Mouse (Mus musculus): Measurements from ENCODE around the gene Kansl1.
A peak's percentile ranks its signal among the peaks of the same experiment; 100 is the strongest.

Gene Kansl1

DNA sequence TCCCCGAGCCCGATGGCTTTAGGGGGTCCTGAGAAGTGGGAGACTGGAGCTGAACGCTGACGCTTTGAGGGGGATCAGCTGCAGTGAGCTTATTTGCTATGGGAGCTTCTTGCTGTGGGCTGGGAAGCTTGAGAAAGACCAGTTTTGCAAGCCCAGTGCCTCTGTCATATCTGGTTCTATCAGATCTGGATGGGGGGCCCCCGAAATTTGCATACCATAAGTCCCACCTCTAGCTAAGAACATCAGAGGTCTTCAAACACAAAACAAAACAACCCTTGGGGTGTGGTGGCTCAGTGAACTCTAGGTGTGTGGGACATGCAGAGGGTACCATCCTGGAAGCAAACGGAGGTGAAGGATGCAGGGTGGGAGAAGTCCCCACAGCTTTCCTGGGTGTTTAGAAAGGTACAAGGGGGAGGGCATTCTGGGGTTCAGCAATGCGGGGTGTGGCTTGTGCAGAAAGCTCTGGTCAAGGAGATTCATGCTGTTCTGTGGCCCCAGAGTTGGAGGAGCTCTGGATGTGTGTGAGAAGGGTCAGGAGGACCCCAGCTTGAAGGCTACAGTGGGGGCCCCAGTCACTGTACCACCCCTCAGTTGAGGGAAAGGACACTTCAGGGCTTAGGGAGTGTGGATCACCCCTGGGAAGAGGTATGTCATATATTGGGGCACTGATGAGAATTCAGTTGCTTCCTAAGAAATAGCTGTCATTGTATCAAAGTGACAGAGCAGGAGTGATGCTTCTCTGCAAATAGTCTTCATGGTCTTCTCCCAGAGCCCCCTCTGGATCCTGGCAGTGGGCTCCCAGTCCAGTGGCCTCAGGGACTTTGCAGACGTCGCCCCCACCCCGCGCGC lies 159.1 kb downstream of the Kansl1 start:
- no peak for DNase-seq (ENCODE audit: low spot score in 2 of 2)

GRCm38 (mm10) chr11:104307136-104307535 lies 161.5 kb downstream of the Kansl1 start:
- no peak for DNase-seq (ENCODE audit: low spot score in 2 of 2)

DNA sequence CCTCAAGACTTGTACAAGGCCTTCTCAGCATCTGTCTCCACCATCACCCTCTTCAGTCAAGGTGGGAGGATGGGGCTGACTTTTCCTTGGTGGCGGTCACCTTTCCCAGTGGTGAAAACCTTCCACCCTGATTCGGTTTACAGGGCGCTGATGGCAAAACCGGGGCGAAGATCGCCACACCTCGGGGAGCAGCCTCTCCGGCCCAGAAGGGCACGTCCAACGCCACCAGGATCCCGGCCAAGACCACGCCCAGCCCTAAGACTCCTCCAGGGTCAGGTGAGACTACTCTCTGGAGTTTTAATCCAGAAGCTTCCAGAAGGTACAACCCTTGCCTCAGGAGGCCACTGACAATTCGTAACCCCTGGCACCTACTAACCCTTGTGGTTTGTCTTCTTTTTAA lies 162.2 kb downstream of the Kansl1 start:
- no peak for DNase-seq (ENCODE audit: low spot score in 2 of 2)

DNA sequence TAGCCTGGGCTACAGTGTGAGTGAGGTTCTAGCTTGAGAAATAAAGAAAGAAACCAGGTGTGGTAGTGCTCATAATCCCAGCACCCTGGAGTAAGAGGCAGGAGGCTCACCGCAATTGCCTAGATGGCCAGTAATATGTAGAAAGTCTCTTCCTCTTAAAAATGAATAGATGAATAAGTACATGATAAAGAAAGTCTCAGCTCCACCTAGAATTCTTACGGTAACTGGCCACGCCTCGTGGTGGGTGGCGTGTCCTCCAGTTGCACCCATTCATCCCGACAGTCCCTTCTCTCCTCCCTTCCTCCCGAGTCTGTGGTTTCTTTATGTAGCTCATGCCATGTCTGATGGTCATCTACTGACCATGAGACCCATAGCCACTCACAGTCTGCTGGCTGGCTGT lies 162.9 kb downstream of the Kansl1 start:
- no peak for DNase-seq (ENCODE audit: low spot score in 2 of 2)

DNA sequence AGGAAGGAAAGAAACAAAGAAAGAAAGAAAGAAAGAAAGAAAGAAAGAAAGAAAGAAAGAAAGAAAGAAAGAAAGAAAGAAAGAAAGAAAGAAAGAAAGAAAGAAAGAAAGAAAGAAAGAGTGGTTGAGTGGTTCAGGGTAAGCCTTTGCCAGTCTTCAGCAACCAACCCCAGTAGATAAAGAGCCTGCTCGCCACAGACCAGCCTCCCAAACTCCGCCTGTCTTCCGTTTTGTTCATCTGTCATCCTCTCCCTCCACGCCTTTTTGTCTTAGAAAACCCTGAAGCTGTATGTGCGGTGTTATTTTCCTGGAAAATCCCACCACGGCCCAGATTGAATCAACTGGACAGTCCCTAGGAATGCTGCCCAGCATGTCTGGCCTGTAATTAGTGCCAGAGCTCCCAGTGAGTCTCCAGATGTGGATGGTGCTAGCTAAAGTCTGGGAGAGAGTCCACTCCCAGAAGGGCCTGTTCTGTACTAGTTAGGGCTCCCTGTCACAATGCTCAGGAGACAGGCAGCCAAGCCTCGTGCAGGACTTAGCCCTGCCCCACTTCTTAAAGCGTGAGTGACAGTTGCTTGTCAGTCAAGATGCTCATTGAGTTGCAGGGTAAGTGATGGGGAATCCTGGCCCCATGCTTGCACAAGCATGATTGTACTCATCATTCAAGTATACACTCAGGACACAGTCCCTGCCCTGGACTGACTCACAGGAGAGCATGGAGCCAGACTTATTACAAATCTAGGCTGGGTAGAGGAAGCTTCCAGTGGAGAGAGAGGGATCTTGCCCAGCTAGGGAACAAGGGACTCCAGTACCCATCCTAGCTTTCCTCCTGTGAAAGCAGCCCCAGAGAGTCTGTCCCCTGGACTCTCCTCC lies 165.3 kb downstream of the Kansl1 start:
- no peak for DNase-seq (ENCODE audit: low spot score in 2 of 2)

DNA sequence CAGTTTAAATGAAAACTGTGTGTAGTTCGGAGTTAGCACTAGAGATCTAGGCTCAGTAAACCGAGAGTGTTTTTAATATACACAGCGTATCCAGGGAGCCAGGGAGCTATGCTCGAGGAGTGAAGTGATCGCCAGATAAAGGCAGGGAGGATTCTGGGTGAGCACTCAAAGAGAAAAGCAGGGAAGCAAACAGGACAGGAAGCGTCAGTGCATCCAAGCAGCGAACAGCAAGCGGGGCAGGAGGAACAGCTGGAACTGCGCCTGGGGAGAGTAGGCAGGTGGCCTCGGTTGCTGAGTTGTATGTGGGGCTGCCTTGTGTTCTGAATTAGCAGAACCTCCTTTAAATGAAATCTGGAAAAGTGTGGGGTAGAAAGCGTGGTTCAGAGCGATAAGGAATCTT lies 166.0 kb downstream of the Kansl1 start:
- peak in 1 of 2 experiments; percentile 49 for DNase-seq (ENCODE audit: low spot score in 2 of 2)

DNA sequence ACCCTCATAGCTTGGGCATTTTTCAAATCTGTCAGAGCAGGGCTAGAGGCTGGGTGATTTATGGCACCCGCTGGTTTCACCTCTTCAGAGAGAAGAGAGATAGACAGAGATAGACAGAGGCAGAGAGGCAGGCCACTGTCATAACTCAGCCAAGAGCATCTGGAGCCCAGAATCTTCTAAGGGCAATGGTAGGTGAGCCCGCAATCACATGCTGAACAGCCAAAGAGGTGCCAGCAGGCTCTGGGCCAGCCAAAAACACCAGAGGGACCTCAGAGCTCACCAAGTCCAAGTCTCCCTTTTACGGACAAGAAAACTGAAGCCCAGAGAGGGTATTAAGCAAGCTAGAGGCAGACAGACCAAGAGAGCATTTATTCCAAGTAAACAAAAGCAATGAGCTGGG lies 171.0 kb downstream of the Kansl1 start:
- no peak for DNase-seq (ENCODE audit: low spot score in 2 of 2)

DNA sequence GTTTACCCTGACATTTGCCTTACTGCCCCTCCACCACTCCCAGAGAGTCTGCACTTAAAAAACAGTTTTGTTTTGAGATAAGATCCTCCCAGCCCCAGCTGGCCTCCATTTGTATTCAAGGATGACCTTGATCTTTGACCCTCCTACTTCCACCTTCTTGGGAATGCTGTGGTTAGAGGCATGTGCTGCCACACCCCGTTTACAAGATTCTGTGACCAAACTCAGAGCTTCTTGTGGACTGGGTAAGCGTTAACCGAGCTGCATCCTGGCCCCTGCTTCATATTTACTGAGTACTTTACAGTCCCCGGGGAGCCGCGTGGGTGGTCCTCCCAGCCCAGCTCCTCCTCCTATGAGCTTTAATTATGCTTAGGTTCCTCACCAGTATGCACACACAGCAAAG lies 173.0 kb downstream of the Kansl1 start:
- DNase-seq (ENCODE audit: low spot score in 2 of 2): no peak

- DNase-seq (ENCODE audit: low spot score in 2 of 2): no peak
These were observed 173.5 kb downstream of the Kansl1 start for GRCm38 (mm10) chr11:104295145-104295544.

DNA sequence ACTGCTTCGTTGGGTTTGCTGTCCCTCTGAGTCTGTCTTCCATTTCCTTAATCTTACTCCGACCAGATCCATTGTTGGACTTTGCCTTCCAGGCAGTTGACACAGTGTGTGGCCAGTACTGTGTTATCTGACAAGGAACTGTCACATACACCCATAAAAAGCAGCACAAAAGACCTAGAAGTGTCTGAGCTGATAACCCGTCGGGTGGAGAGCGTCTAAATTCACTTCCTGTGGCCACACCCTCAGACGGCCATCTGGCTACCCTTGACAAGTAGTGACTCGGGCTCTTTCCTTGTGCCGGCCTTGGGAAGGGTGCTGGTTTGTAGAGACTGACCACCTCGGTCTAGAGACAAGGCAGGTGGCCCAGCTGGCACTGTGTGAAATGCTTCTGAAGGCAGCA lies 175.4 kb downstream of the Kansl1 start:
- no peak for DNase-seq (ENCODE audit: low spot score in 2 of 2)

DNA sequence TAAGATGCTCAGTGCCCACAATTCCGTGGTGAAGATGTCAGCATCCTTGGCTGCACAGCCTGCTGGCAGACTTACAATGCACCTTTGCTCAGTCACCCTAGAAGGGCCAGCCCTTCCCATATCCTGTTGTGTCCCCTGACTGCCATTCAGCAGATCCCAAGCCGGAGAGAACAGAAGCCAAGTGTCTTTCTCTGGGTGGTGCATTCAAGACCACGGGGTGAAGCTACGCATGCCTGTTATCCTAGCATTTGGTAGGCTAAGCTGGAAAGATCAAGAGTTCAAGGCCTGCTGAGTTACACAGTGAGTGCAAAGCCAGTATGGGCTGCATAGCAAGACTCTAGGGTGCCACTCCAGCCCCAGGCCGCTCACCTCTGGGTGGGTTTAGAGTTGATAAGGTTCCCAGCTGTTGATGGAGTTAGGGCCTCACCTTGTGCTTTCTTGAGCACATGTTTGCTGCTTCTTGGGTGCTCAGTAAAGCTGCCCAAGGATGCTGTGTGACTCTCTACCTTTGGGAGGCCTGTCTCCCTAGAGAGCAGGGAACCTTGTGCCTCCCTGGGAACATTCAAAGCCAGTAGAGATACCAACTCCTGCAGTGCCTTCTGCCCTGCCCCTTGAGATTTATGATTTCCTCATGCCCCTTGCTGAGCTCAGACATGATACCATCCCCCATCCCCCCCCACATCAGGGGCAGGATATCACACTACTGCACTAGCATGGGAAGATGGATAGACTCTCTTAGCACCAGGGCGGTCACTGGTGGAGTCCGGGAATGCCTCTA lies 176.0 kb downstream of the Kansl1 start:
- no peak for DNase-seq (ENCODE audit: low spot score in 2 of 2)

DNA sequence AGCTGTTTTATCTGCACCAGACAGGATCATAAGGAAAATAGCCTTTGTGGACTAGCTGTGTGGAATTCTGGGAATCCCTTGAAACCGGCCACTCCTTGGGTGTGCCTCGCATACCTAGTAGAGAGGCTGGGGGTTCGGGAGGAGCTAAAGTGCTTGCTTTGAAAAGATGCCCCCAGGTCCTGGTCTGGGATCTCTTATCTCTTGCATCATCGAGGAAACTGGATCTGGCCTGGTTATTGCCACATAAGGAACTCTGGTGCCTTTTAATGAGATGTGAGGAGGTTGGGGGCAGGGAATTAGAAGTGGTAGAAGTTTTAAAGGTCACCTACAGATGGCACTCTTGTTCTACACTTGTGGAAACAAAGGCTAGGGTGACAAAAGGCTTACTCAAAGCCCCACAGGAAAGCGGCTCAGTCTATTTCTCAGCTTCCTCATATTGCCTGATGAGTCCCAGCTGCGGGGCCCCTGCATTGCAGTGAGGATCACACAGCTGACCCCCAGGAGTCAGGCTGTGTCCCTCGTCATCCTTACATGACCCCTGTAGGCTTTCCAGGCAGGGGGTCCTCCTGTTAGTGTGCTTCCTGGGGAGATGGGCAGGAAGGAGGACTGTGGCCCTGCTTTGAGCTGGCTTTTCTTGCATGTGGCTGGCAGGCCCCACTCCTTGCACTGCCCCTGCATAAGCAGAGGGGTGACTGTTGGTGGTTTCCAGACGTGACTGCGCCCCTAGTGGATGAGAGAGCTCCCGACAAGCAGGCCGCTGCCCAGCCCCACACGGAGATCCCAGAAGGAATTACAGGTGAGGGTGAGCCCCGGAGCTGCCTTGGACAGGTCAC lies 179.2 kb downstream of the Kansl1 start:
- DNase-seq (ENCODE audit: low spot score in 2 of 2): peak; percentile 66 to 74

DNA sequence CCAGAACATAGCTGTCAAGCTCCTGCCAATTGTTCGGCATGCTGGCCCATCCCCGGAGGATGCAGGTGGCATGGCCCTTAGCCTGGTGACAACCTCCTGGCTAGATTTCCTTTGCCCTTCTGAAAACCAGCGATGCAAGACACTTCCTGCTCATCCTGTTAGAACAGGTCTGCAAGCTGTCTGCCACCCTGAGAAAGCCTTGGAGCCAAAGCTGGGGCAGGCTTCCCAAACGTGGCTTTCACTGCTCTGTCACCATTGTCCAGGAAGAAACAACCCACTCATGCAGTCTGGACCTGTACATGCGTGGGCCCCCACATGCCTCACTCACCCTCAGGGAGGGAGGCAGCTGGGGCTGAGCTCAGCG lies 179.8 kb downstream of the Kansl1 start:
- peak in 1 of 2 experiments; percentile 55 for DNase-seq (ENCODE audit: low spot score in 2 of 2)

DNA sequence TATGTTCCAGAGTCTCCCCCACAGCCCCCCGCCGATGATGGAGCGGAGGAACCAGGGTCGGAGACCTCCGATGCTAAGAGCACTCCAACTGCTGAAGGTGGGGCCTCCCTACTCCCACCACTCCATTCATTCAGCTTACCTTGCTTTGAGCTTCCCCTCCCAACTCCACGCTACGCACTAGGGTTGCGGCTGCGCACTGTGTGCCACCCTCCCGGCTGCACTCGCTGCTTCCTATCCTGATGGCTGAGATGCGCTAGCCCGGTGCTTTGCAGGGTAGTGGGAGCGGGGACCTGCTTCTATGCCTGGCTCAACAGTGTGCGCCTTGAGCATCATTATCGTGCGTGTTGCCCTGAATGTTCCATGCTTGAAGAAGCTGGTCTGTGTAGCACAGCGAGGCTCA lies 181.5 kb downstream of the Kansl1 start:
- DNase-seq (ENCODE audit: low spot score in 2 of 2): no peak
